Mouse (Mus musculus) v-Abl transformed pro-B cells (cell line): ENCODE measurements at regions not wholly inside any gene's neighbourhood (a gene's known extent, or its start where the extent isn't known, plus 50 kb on each side); places are given as distances from the start of the nearest gene placed in this dataset.

Experiments used
- in situ Hi-C, 2 experiments: fragments of 400-800 bp; cut with MboI; formaldehyde crosslinking; loops; one replicate each; pipeline ENCODE4 v1.15.1; 2025; ENCODE audit not compliant: unreplicated experiment in 2 of 2

- in situ Hi-C loops = no loop called here
These were observed 86.3 kb upstream of the Rbpj start for GRCm38 (mm10) chr5:53379612-53380011.

DNA sequence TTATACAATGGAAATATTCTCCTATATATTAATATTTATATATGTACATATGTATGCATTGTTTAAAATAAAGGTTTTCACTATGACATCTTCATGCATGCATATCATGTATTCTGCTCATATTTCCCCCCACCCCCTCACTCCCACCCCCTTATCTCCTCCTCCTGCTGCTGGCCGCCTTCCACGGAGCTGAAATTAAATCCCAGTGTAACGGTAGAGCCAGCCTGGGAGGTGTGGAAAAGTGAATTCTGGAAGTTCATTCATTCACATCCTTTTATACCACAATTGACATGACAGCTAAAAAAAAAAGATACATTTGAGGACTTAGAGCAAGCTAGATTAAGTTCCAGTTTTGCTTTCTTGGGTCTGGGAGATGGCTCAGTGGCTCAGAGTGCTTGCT is 85.7 kb upstream of the Rbpj start:
- in situ Hi-C loops = no loop called here

DNA sequence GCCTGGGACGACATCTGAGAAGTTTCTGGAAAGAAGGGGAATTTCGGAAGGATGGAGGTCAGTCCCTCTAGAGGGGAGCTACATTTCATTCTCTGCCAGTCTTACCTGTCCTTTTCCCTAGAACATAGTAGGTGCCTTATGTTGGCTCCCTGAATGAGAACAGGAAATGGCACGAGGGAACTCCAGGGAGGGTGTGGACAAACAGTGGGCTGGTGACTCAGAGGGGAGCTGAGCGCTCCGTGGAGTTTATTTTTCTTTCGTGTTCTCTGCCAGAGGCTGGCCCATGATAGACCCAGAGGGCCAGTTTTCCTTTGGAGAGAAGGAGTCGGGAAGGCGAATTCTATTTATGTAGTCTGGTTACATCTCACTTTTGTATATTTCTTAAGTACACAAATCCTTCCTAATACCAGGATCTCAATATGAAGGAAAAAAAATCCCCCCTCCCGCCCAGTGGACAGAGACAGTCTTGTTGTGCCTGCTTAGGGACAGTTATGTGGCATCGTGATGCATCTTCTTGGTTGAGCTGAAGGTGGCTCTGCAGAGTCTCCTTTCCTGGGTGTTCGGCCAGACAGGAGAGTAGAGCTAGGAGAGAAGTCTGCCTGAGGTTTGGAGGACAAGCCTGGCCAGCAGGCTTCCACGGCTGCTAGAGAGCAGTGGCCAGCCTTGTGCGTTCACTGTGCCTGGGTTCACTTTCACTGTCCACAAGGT is 84.3 kb upstream of the Rbpj start:
- in situ Hi-C loops = no loop called here

GRCm38 (mm10) chr5:53384026-53384425 is 81.9 kb upstream of the Rbpj start:
- in situ Hi-C loops = no loop called here

GRCm38 (mm10) chr5:53385513-53386148 is 80.3 kb upstream of the Rbpj start:
- in situ Hi-C loops = no loop called here

DNA sequence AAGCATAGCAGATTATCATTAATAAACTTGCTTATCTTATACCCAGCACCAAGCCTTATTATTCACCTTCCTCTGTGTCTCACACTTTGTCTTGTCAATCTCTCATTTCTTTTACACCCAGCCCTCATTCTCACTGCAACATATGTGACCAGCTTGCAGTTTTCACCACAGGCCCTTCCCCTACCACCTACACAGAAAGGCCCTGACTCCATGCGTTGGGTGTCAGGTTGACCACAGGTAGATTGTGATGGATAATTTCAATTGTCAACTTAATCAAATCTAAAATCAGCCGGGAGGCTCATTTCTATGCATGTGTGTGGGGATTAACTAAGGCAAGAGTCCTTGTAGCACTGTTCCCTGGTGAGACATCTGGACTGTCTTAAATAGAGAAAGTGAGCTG is 72.4 kb upstream of the Rbpj start:
- in situ Hi-C loops = no loop called here

- in situ Hi-C loops = no loop called here
These were observed 71.4 kb upstream of the Rbpj start for GRCm38 (mm10) chr5:53394560-53394959.

GRCm38 (mm10) chr5:53398428-53399058 is 67.4 kb upstream of the Rbpj start:
- in situ Hi-C loops = no loop called here

DNA sequence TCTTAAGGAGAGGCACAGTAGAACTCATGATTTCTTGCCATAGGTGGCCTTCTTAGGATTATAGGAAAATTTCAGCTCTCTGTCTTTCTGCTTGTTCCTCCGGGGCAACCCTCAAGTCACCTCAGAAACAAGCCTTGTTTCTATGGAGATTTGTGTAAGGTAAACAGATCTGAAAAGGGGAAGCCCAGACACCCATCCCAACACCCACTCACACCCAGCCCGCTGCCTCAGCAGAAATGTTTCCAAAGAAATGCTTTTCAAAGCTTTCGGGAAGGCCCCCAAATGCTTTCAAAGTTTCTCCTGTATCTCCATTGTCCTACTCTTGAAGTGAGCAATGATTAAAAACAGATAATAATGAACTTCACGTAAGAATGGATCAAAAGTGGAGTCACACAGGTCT is 64.9 kb upstream of the Rbpj start:
- in situ Hi-C loops = no loop called here

- in situ Hi-C loops = no loop called here
These were observed 63.9 kb upstream of the Rbpj start for GRCm38 (mm10) chr5:53402022-53402421.

DNA sequence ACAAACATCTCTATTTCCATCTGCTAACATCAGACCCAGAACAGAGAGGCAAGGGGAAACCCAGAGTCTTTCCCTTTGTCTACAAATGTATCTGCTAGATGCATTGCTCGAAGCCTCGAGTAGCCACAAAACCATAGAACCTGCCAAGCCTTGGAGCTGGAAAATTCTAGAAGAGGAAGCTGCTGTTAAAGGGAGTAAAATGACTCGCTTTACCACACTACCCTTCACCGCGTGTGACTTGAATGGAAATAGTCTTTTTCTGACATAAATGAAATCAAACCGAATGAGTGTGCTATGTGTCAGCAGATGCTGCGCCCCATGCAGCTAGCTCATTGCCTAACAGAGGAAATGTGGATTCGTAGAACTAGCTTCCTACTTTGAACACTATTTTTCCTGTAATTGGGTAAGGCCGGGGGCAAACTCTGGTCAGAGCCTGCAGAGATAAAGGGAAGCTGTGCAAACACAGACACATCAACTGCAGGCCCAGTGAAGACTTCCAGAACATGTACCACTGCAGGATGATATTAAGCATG is 63.3 kb upstream of the Rbpj start:
- in situ Hi-C loops = no loop called here

DNA sequence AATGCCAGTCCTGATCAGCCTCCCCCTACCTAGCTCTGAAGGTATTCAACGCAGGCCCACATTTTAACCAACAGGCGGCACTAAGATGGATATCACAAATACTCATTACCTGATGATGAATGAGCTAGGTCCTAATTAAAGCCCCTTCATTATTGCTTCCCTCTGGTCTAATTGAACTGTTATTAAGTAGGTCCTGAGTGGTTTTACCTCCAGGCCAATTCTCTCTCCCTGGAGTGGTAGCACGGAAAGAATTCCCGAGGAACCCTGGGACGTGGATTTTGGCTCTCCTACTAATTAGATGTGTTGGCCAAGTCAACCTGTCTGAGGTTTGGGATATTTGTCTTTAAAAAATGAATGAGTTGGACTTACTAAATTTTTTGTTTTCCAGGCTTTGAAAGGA is 60.0 kb upstream of the Rbpj start:
- in situ Hi-C loops = no loop called here

GRCm38 (mm10) chr5:53407646-53408045 is 58.3 kb upstream of the Rbpj start:
- in situ Hi-C loops = no loop called here

- in situ Hi-C loops = no loop called here
These were observed 57.7 kb upstream of the Rbpj start for GRCm38 (mm10) chr5:53408235-53408634.

DNA sequence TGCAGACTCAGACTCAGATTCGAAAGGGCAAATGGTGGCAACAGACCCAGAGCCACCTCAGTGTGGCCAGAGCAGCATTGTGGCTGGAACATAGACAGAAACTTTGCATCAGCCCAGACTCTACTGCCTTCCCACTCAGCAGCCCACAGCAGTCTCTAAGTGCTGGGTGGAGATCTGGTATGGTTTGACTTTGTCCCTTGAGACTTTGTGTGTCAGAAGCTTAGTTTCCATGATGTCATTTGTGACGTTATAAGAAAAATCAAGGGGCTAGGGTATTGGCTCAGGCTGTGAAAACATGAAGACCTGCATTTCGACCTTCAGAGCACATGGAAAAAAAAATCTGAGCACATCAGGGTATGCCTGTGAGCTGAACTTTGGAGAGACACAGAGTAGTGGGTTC is 56.2 kb upstream of the Rbpj start:
- in situ Hi-C loops = no loop called here

DNA sequence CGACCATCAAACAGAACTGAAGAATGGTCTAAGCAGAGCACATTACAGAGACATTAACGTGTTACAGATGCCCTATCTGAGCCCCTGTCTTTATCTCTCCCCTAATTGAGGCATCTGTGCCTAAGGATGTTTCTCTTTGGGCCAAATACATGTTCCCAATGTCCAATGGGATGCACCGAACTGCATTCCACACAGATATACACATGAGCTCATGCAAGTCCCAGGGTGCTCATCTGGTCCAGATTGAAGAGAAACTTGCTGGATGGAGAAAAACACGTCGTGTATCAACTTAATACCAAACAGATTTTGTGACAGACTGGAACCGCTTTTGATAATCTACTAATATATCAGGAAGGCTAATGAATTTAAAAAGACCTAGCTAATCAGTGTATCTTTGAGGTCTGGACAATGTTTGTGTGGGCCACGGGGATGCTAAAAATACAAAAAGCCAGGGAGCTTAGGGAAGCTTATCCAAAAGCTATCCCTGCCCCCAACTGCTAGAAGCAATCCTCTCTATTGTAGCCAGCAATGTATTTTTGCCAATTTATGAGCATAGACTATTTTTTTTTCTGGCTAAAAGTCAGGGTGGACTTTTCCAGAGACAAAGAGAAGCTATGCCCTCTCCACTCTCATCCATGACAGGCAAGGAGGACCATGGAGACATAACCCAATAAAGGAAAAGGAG is 53.4 kb upstream of the Rbpj start:
- in situ Hi-C loops = no loop called here

DNA sequence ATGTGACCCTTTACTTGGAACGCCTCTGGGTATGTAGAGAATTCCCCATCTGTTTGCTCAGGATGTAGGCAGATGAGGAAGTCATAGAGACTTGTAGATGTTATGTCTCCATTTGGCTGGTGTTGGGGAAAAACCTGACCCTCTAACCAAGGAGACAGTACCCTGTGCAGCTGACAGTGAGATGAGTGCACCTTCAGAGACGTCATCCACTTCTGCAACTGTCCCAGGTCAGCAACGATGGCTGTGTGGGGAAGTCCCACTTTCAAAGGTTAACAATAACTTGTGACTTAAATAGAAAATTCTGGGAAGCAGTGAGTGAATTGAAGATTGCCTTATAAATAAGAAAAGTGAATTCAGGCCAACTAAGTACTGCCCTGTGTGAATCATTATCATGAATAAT is 52.3 kb upstream of the Rbpj start:
- in situ Hi-C loops = no loop called here

DNA sequence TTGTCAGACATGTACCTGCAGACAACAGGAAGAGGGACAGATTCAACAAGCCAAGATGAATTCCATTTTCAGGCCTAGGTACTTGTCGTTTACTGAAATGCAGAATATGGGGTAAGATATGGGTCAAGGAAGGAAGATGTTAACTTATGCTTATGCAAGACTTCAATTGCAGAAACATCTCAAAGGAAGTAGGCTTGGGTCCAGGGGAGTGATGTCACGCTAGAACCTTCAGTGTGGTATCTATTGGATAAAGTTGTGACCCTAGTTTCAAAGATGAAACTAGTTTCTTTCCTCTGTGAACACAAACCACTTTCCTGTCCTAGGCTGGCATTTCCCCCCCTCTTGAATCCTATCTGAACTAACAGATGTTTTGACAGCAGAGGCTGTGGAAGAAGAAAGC is 50.5 kb upstream of the Rbpj start:
- in situ Hi-C loops = no loop called here
